Mouse (Mus musculus): ENCODE measurements around the gene Mipep. TPM values are rescaled to one million over a fixed set of nuclear protein-coding genes. Genes with fewer than 3 reads are reported as not detected.

Mipep gene
- polyA plus RNA-seq, 2 experiments: 13.1 to 21.4 TPM

- no peak overlapping the region for H3K4me2 ChIP-seq (replicated peaks; ENCODE audit: low read depth, low read length, severe bottlenecking)
- ATAC-seq (ENCODE audit: low FRiP score, low read depth) (no peak), DNase-seq (ENCODE audit: low spot score) (no peak)
- peaks cover 32% of the 10 kb centered on the region for H3K4me1 ChIP-seq (ENCODE audit: control insufficient read depth, insufficient read depth, low read length)
- no peaks in the 10 kb centered on the region for H3K27me3 ChIP-seq (ENCODE audit: control insufficient read depth, insufficient read depth, low read length)
- H3K36me3 ChIP-seq (ENCODE audit: control insufficient read depth, insufficient read depth, low read length): 0 out of 2 replicates have a peak, but pooled peaks cover 2% of the 10 kb centered on the region
- 56% methylated on average over 6 of the region's 6 CpGs for WGBS
- no peaks in the 10 kb centered on the region for H3K9me3 ChIP-seq (ENCODE audit: control insufficient read depth, low read length)
- TF ChIP-seq POLR2A (IDR thresholded peaks at IDR 0.05; ENCODE audit: borderline replicate concordance, extremely low read depth, insufficient read depth, insufficient read length): no peak
- H3K9ac ChIP-seq (ENCODE audit: low read depth, low read length, severe bottlenecking): no peak overlapping the region
- no peak overlapping the region for H3K4me3 ChIP-seq (replicated peaks; ENCODE audit: low read length)
- peak overlapping the region; percentile 1; the same call in 1 of the 2 replicates for H3K27ac ChIP-seq (replicated peaks; ENCODE audit: low read depth, low read length)
Observed at GRCm38 (mm10) chr14:60741490-60741981, 42.8 kb upstream of the Mipep start.

DNA sequence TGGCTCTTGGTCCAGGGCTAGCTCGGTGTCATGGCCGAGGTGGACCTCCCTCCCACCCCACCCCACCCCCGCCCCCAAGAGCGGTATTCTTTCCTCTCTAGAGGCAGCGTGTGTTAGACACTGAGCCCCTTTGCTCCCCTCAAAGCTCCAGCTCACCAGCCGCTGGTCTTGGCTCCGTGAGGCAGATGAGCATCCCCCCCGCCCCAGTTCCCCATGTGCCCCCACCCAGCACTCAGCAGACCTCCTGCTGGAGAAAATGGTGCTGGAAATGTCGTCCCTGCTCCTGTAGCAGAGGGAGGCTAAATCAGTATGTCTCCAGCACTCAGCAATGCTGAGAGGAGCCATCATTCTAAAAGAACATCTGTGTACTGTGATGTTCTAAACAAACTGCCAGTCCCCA is 40.7 kb upstream of the Mipep start:
- H3K36me3 ChIP-seq (ENCODE audit: control insufficient read depth, insufficient read depth, low read length): 0 out of 2 replicates have a peak, but pooled peaks cover 3% of the 10 kb centered on the region
- WGBS: 64% methylated on average over 9 of the region's 9 CpGs
- no peak overlapping the region for H3K4me2 ChIP-seq (replicated peaks; ENCODE audit: low read depth, low read length, severe bottlenecking)
- H3K27ac ChIP-seq (replicated peaks; ENCODE audit: low read depth, low read length): no peak overlapping the region
- no peaks in the 10 kb centered on the region for H3K27me3 ChIP-seq (ENCODE audit: control insufficient read depth, insufficient read depth, low read length)
- no peak overlapping the region for H3K4me3 ChIP-seq (replicated peaks; ENCODE audit: low read length)
- no peak overlapping the region for H3K9ac ChIP-seq (ENCODE audit: low read depth, low read length, severe bottlenecking)
- no peaks in the 10 kb centered on the region for H3K9me3 ChIP-seq (ENCODE audit: control insufficient read depth, low read length)
- H3K4me1 ChIP-seq (ENCODE audit: control insufficient read depth, insufficient read depth, low read length): peaks cover 20% of the 10 kb centered on the region
- TF ChIP-seq POLR2A (IDR thresholded peaks at IDR 0.05; ENCODE audit: borderline replicate concordance, extremely low read depth, insufficient read depth, insufficient read length): no peak
- ATAC-seq (ENCODE audit: low FRiP score, low read depth) (no peak), DNase-seq (ENCODE audit: low spot score) (no peak)

DNA sequence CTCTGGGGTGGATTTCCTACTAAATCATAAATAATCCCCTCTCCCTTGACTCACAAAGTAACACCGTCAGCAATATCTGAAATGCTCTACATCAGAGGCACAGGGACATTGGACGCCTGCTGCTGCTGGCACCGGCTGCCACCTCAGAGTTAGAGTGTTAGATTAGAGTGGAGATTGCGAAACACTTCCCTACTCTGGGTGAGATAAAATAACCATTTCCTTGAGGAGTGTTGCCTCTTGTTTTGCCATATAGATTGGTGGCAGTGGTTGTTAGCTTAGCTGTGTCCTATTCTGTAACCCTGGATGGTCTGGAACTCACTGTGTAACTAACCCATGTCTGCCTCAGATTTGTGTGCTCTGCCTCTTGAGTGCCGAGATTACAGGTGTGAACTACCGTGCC is 39.2 kb upstream of the Mipep start:
- DNase-seq (ENCODE audit: low spot score) (no peak), ATAC-seq (ENCODE audit: low FRiP score, low read depth) (no peak)
- 82% methylated on average over 6 of the region's 6 CpGs for WGBS
- no peaks in the 10 kb centered on the region for H3K9me3 ChIP-seq (ENCODE audit: control insufficient read depth, low read length)
- no peak for TF ChIP-seq POLR2A (IDR thresholded peaks at IDR 0.05; ENCODE audit: borderline replicate concordance, extremely low read depth, insufficient read depth, insufficient read length)
- H3K9ac ChIP-seq (ENCODE audit: low read depth, low read length, severe bottlenecking): no peak overlapping the region
- 0 out of 2 replicates have a peak, but pooled peaks cover 3% of the 10 kb centered on the region for H3K36me3 ChIP-seq (ENCODE audit: control insufficient read depth, insufficient read depth, low read length)
- H3K4me1 ChIP-seq (ENCODE audit: control insufficient read depth, insufficient read depth, low read length): peaks cover 13% of the 10 kb centered on the region
- H3K4me2 ChIP-seq (replicated peaks; ENCODE audit: low read depth, low read length, severe bottlenecking): no peak overlapping the region
- H3K4me3 ChIP-seq (replicated peaks; ENCODE audit: low read length): no peak overlapping the region
- H3K27me3 ChIP-seq (ENCODE audit: control insufficient read depth, insufficient read depth, low read length): no peaks in the 10 kb centered on the region
- no peak overlapping the region for H3K27ac ChIP-seq (replicated peaks; ENCODE audit: low read depth, low read length)

GRCm38 (mm10) chr14:60746141-60746540 is 38.2 kb upstream of the Mipep start:
- WGBS: 95% methylated on average over 10 of the region's 10 CpGs
- Histone ChIP-seq H3K4me3 (replicated peaks; ENCODE audit: low read length) (no peak overlapping the region), H3K4me2 (replicated peaks; ENCODE audit: low read depth, low read length, severe bottlenecking) (no peak overlapping the region), H3K27ac (replicated peaks; ENCODE audit: low read depth, low read length) (no peak overlapping the region), H3K9me3 (ENCODE audit: control insufficient read depth, low read length) (no peaks in the 10 kb centered on the region), H3K9ac (ENCODE audit: low read depth, low read length, severe bottlenecking) (no peak overlapping the region), H3K27me3 (ENCODE audit: control insufficient read depth, insufficient read depth, low read length) (no peaks in the 10 kb centered on the region), H3K36me3 (ENCODE audit: control insufficient read depth, insufficient read depth, low read length) (0 out of 2 replicates have a peak, but pooled peaks cover 3% of the 10 kb centered on the region), H3K4me1 (ENCODE audit: control insufficient read depth, insufficient read depth, low read length) (peaks cover 13% of the 10 kb centered on the region)
- DNase-seq (ENCODE audit: low spot score) (no peak), ATAC-seq (ENCODE audit: low FRiP score, low read depth) (no peak)
- TF ChIP-seq POLR2A (IDR thresholded peaks at IDR 0.05; ENCODE audit: borderline replicate concordance, extremely low read depth, insufficient read depth, insufficient read length): no peak

- no peak overlapping the region for H3K9ac ChIP-seq (ENCODE audit: low read depth, low read length, severe bottlenecking)
- H3K4me3 ChIP-seq (replicated peaks; ENCODE audit: low read length): no peak overlapping the region
- ATAC-seq (ENCODE audit: low FRiP score, low read depth) (no peak), DNase-seq (ENCODE audit: low spot score) (no peak)
- H3K27me3 ChIP-seq (ENCODE audit: control insufficient read depth, insufficient read depth, low read length): no peaks in the 10 kb centered on the region
- H3K4me2 ChIP-seq (replicated peaks; ENCODE audit: low read depth, low read length, severe bottlenecking): no peak overlapping the region
- peaks cover 5% of the 10 kb centered on the region for H3K4me1 ChIP-seq (ENCODE audit: control insufficient read depth, insufficient read depth, low read length)
- WGBS: 89% methylated on average over 21 of the region's 21 CpGs
- H3K27ac ChIP-seq (replicated peaks; ENCODE audit: low read depth, low read length): no peak overlapping the region
- H3K9me3 ChIP-seq (ENCODE audit: control insufficient read depth, low read length): no peaks in the 10 kb centered on the region
- 0 out of 2 replicates have a peak, but pooled peaks cover 3% of the 10 kb centered on the region for H3K36me3 ChIP-seq (ENCODE audit: control insufficient read depth, insufficient read depth, low read length)
- TF ChIP-seq POLR2A (IDR thresholded peaks at IDR 0.05; ENCODE audit: borderline replicate concordance, extremely low read depth, insufficient read depth, insufficient read length): no peak
Observed at GRCm38 (mm10) chr14:60747154-60747870, 37.1 kb upstream of the Mipep start.
